Mouse (Mus musculus) stomach, embryonic 16.5 days (tissue): ENCODE results near the gene Tnrc18. TPM values are rescaled to one million over a fixed set of nuclear protein-coding genes. Genes with fewer than 3 reads are reported as not detected.

Source experiments
- ATAC-seq: fragments of 200-750 bp; cut with Nextera tagmentation; 2 replicates; pipeline ENCODE4 v1.8.0; 2017; ENCODE audit warnings: moderate number of reproducible peaks, moderate TSS enrichment; ENCODE audit not compliant: insufficient read depth, low FRiP score
- H3K27ac ChIP-seq: fragments of 300-500 bp; sonication (generic); 2 replicates; pipeline ENCODE4 v1.5.1; 2014; ENCODE audit warnings: low read length
- H3K27me3 ChIP-seq: fragments of 300-500 bp; sonication (generic); 2 replicates; pipeline ENCODE4 v1.6.1; 2014; ENCODE audit warnings: low read length, control low read depth, mixed read lengths; ENCODE audit not compliant: control insufficient read depth, insufficient read depth
- H3K36me3 ChIP-seq: fragments of 300-500 bp; sonication (generic); 2 replicates; pipeline ENCODE4 v1.6.1; 2014; ENCODE audit warnings: low read length; ENCODE audit not compliant: control insufficient read depth, insufficient read depth
- H3K4me1 ChIP-seq: fragments of 300-500 bp; sonication (generic); 2 replicates; pipeline ENCODE4 v1.6.1; 2014; ENCODE audit warnings: low read length, control low read depth, mixed read lengths; ENCODE audit not compliant: control insufficient read depth, insufficient read depth
- H3K4me2 ChIP-seq: fragments of 300-500 bp; sonication (generic); 2 replicates; pipeline ENCODE4 v1.6.1; 2014; ENCODE audit warnings: low read depth, low read length, mixed read lengths
- H3K4me3 ChIP-seq: fragments of 300-500 bp; sonication (generic); replicated peaks from 2 replicates; pipeline ENCODE4 v1.5.1; 2014; ENCODE audit warnings: mild to moderate bottlenecking, low read length
- H3K9ac ChIP-seq: fragments of 300-500 bp; sonication (generic); 2 replicates; pipeline ENCODE4 v1.6.1; 2014; ENCODE audit warnings: low read length
- H3K9me3 ChIP-seq: fragments of 300-500 bp; sonication (generic); replicated peaks from 2 replicates; pipeline ENCODE4 v1.6.1; 2016; ENCODE audit warnings: low read length, control low read depth; ENCODE audit not compliant: control insufficient read depth
- WGBS: fragments of 180-500 bp; shearing (Covaris S2); extraction: QIAGEN DNeasy Blood & Tissue Kit; methylation state at CpG from one replicate; pipeline ENCODE4 v1.1.7; 2014; 5-methylcytosine and 5-hydroxymethylcytosine counted together
- polyA plus RNA-seq: library from polyadenylated mRNA; unstranded; fragments of >200 nt; fragmentation: Nextera tagmentation; extraction: Ambion mirVana; gene quantifications from 2 replicates; pipeline ENCODE4 v1.2.1, GENCODE M21; 2015

Gene Tnrc18
- polyA plus RNA-seq, 1 experiment from 2014 or later: 16.9 TPM

DNA sequence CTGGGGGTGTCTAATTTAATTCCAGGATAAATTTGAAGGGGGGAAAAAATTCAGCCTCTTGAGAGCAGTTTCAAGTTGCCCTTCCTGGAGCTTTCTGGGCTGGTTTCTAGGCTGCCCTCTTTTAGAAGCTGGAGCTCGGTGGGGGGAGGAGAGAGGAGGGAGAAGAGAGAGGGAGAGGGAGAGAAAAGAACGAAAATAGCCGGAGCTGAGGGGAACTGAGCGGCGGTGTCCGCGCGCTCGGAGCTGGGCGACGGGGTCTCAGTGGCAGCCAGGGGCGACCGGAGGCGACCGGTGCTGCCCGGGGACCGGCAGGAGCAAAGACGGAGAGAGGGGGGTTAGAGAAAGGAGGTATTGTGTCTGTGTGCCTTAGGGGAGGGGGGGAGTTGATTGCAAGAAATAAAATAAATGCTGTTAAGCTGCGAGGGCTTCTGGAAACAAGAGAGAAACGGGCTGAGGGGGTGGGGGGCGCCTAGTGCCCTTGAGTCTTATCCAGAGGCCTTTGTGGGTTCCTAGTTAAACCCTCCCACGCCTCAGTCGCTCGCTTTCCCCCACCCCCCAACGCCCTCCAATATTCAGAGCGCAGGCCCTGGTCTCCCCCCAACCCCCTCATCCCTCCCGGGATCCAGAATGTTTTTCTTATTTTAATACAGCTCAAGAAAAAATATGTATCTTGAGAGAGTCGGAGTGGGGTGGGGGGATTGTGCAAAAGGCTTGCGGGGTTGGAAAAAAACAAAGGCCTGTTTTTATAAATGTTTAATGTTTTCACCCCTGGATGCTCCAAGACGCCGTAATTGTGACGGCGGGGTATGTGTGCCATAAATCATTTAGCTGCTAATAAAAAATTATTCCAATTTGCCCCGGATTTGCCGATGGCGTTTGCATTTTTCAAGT, 2.2 kb upstream of the Tnrc18 start:
- no peaks in the 10 kb centered on the region for H3K27me3 ChIP-seq
- peak overlapping the region; percentile 91 for H3K4me2 ChIP-seq
- H3K9me3 ChIP-seq: no peaks in the 10 kb centered on the region
- H3K9ac ChIP-seq: peak overlapping the region; percentile 98
- ATAC-seq: no peak
- H3K4me3 ChIP-seq: peak overlapping the region; percentile 88
- under 1% methylated on average over 36 of the region's 36 CpGs for WGBS
- peak overlapping the region; percentile 100 for H3K27ac ChIP-seq
- no peaks in the 10 kb centered on the region for H3K36me3 ChIP-seq
- peaks cover 16% of the 10 kb centered on the region for H3K4me1 ChIP-seq

DNA sequence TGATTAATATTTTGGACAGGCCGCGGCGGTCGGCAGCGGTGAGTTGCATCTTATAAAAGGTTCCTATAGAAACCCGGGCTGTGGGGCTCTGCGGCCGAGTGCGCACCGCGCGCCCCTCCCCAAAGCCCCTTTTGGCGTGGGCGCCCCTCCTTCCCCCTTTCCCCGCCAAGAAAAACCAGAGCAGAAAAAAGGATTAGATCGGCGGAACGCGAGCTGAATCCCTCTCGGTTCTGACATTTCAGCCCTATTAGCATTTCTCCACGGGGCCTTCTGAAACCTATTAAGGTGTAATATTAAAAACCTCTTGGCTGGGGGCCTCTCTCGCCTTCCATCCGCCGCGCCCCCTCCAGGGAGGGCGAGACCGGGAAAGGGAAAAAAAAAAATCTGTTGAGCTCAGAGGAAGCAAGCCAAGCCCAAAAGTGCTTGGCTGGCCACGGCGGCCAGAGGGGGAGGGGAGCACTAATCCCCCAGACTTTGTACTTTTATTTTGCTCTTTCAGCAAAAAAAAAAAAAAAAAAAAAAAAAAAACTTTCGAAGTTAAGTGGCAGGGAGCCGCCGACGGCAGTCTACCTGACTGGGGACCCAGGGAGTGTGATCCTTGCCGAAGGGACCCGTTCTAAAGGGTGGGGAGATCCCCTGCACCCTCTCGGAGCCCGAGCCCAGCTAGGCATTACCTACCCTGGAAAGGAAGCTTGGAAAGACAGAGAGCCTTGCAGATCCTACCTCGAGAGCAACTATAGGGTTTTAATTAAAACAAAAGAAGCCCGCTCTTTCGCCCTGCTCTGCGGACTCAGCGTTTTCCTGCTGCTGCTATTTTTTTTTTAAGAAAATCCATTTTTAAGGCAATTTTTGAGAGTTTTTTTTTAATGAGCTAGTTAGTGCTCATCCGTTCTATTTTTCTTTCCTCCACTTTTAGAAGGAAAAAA, 1.2 kb upstream of the Tnrc18 start:
- Histone ChIP-seq H3K36me3 (no peaks in the 10 kb centered on the region), H3K4me2 (peak overlapping the region; percentile 91), H3K4me3 (peak overlapping the region; percentile 88), H3K27me3 (no peaks in the 10 kb centered on the region), H3K27ac (peak overlapping the region; percentile 100), H3K9ac (peak overlapping the region; percentile 98), H3K4me1 (peaks cover 8% of the 10 kb centered on the region), H3K9me3 (no peaks in the 10 kb centered on the region)
- ATAC-seq: no peak
- WGBS: under 1% methylated on average over 43 of the region's 43 CpGs

DNA sequence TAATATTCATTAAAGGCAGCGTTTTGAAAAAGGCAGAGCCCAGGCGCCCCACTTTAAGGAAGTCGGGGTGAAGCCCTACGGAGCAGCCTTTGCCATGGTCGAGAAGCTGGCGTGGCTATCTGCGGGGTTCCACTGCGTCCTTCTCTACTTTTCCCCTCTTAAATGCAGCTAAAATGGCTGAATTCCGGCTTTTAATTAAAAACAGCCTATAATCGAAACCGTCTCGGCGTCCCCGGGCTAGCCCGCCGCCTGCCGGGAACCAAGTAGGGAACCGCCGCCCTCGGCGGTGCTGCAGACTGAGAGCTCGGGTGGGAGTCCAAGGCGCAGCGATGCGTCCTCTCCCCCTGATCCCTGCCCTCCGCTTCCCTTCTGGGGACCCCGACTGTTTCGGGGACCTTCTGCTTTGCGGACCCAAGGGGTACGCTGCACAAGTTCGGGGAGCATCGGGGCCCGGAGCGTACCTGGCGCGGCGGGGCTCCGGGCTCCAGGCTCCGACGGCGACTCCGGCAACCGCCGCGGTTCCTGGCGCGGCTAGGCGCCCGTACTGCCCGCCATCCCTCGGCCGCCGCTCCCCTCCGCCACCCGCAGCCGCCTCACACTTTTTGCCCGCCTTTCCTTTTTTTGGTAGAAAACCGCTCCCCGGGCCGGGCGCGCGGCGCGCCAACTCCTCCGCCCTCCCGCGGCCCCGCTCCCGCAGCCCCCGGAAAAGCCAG, 495 bp downstream of the Tnrc18 start:
- Histone ChIP-seq H3K9ac (peak overlapping the region; percentile 100), H3K27me3 (no peaks in the 10 kb centered on the region), H3K4me1 (peaks cover 18% of the 10 kb centered on the region), H3K4me2 (peak overlapping the region; percentile 88), H3K9me3 (no peaks in the 10 kb centered on the region), H3K27ac (peak overlapping the region; percentile 100), H3K4me3 (peak overlapping the region; percentile 88), H3K36me3 (no peaks in the 10 kb centered on the region)
- ATAC-seq: no peak
- under 1% methylated on average over 70 of the region's 71 CpGs for WGBS

DNA sequence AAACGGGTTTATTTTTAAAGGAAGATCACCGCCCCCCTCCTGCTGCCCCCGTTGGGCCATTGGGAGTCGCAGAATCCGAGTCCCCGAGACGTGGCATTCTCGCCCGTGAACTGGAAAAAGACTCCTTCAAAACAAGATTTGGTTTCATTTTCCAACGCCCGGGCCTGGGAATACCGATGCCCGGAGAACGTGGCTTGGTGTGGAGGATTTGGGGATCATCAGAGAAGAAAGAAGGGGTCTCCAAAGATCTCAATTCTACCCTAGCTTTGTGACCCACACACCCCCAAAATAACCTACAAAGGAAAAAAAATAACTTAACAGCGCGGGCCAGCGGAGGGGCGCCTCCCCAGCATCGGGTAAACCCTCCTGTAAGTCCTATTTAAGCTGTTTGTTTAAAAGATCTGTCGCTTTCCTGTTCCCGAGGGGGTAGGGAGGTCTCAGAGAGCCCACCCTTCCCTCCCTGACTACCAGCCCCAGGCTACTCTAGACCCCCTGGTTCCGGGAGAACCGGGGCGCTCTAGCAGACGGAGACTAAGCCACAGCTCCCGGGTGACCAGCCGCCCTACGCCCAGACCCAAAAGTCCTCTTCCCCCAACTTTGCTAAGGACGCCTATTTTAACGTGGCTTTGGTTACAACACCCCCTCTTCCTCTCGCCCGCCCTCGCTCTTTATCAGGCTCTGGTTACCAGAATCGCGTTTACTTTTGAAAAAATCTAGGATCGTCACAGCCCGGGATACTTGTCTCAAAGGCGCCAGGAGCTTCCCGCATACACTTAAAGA, 1.2 kb downstream of the Tnrc18 start:
- H3K4me2 ChIP-seq: peak overlapping the region; percentile 88
- H3K9me3 ChIP-seq: no peaks in the 10 kb centered on the region
- H3K9ac ChIP-seq: peak overlapping the region; percentile 100
- no peaks in the 10 kb centered on the region for H3K27me3 ChIP-seq
- peaks cover 26% of the 10 kb centered on the region for H3K4me1 ChIP-seq
- peak overlapping the region; percentile 100 for H3K27ac ChIP-seq
- no peak for ATAC-seq
- no peaks in the 10 kb centered on the region for H3K36me3 ChIP-seq
- peak overlapping the region; percentile 88 for H3K4me3 ChIP-seq
- under 1% methylated on average over 39 of the region's 39 CpGs for WGBS

DNA sequence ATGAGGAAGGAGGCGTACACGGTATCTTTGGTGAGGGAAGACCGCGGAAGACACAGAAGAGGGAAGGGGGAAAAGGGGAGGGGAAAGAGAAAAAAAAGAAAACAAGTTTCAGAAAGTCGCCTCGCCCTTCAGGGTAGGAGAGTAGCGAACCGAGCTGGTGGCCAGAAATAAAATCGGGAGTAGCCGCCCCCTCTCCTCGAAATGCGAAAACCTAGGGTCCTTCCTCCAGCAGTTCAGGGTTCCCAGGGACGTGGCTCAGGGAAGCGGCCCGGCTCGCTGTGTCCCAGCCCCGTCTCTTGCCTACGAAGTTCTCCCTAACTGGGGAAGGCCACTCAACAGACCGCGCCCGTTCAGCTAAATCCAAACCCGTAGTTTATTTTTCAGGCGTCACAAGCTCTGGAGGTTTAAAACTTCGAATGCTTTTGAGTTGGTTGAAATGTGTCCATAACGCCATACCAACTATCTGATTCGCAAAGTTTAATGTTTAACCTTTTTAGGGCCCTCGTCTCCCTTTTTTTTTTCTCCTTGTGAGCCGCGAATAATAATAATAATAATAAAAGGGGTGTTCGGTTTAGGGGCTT, 2.0 kb downstream of the Tnrc18 start:
- peak overlapping the region; percentile 88 for H3K4me2 ChIP-seq
- H3K4me1 ChIP-seq: peaks cover 32% of the 10 kb centered on the region
- no peaks in the 10 kb centered on the region for H3K27me3 ChIP-seq
- peak overlapping the region; percentile 100 for H3K9ac ChIP-seq
- peak overlapping the region; percentile 100 for H3K27ac ChIP-seq
- under 1% methylated on average over 30 of the region's 30 CpGs for WGBS
- ATAC-seq: no peak
- no peaks in the 10 kb centered on the region for H3K36me3 ChIP-seq
- H3K9me3 ChIP-seq: no peaks in the 10 kb centered on the region
- peak overlapping the region; percentile 88 for H3K4me3 ChIP-seq

DNA sequence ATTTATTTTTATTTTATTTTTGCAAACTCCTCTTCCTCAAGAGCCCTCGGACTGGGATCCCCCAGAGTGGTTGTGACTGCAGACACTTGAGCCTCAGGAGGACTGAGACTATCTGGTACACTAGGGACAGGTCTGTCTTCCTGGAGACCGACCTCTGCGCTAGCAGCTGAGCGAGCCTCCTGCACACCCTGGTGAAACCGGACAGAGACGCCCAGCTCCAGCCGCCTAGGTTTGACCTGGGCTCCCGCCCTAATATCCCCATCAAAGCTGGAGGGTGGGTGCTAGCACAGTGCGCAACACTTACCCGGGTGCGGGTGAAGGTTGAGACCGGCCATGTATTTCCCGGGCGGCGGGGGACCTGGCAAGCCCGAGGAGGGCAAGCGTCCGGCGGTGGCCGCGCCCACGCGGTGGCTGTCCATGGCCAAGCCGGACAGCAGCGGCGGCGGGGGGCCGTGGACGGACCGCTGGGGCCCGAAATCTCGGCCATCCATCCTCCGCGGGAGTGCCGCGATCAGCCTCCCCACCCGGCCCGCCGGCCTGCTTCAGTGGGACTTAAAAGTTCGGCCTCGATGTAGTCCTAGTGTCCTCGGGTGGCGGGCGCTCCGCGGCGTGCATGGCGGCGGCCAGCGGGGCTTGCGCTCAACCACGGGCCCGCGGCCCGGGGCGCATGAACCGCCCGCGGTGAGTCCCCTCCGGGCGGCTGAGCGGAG, 2.6 kb downstream of the Tnrc18 start:
- no peaks in the 10 kb centered on the region for H3K27me3 ChIP-seq
- H3K4me2 ChIP-seq: peak overlapping the region; percentile 88
- H3K9ac ChIP-seq: peak overlapping the region; percentile 100
- under 1% methylated on average over 62 of the region's 62 CpGs for WGBS
- no peak for ATAC-seq
- no peaks in the 10 kb centered on the region for H3K9me3 ChIP-seq
- peak overlapping the region; percentile 100 for H3K27ac ChIP-seq
- H3K4me1 ChIP-seq: peaks cover 33% of the 10 kb centered on the region
- H3K36me3 ChIP-seq: no peaks in the 10 kb centered on the region
- H3K4me3 ChIP-seq: peak overlapping the region; percentile 88

DNA sequence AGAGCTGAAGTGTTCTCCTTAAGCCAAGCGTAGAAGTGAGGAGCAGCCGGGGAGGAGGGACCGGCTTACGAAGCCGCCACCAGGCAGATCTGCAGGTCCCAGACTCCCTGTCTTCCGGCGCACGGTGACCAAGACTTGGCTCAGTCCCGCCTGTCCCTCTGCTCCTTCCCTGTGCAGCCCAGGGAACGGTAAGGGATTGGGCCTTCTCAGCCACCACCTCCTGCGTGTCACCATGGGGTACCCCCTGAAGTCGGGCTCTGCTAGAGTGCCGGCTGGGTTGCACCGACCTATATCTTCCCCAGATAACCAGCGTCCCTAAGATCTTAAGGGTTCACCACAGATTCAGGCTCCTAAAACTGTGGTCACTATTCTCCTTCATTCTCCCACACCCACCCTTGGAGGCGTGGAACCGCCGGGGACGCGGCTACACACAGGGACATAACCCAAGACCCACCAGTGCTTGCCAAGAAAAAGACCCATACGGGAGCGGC, 3.3 kb downstream of the Tnrc18 start:
- Histone ChIP-seq H3K4me3 (peak overlapping the region; percentile 88), H3K9ac (peak overlapping the region; percentile 100), H3K27me3 (no peaks in the 10 kb centered on the region), H3K4me2 (peak overlapping the region; percentile 88), H3K4me1 (peaks cover 36% of the 10 kb centered on the region), H3K9me3 (no peaks in the 10 kb centered on the region), H3K36me3 (no peaks in the 10 kb centered on the region), H3K27ac (peak overlapping the region; percentile 100)
- WGBS: 1% methylated on average over 22 of the region's 22 CpGs
- ATAC-seq: no peak
